Mouse (Mus musculus) kidney, embryonic 15.5 days (tissue): ENCODE measurements around the gene Herc3. TPM values are rescaled to one million over a fixed set of nuclear protein-coding genes. Genes with fewer than 3 reads are reported as not detected.

Experiments
- ATAC-seq: fragments of 200-750 bp; cut with Nextera tagmentation; replicated peaks from 2 replicates; pipeline ENCODE4 v1.8.0; 2017; ENCODE audit warnings: moderate TSS enrichment; ENCODE audit not compliant: low FRiP score
- H3K27ac ChIP-seq: fragments of 300-500 bp; sonication (generic); 2 replicates; pipeline ENCODE4 v1.5.1; 2015; ENCODE audit warnings: mild to moderate bottlenecking, inconsistent platforms
- H3K27me3 ChIP-seq: fragments of 300-500 bp; sonication (generic); 2 replicates; pipeline ENCODE4 v1.6.1; 2015; ENCODE audit warnings: inconsistent platforms
- H3K36me3 ChIP-seq: fragments of 300-500 bp; sonication (generic); 2 replicates; pipeline ENCODE4 v1.6.1; 2015; ENCODE audit warnings: inconsistent platforms
- H3K4me1 ChIP-seq: fragments of 300-500 bp; sonication (generic); 2 replicates; pipeline ENCODE4 v1.6.1; 2015; ENCODE audit warnings: inconsistent platforms
- H3K4me2 ChIP-seq: fragments of 300-500 bp; sonication (generic); 2 replicates; pipeline ENCODE4 v1.6.1; 2015; ENCODE audit warnings: moderate library complexity, mild to moderate bottlenecking, inconsistent platforms
- H3K4me3 ChIP-seq: fragments of 300-500 bp; sonication (generic); replicated peaks from 2 replicates; pipeline ENCODE4 v1.5.1; 2015; ENCODE audit warnings: mild to moderate bottlenecking, inconsistent platforms
- H3K9ac ChIP-seq: fragments of 300-500 bp; sonication (generic); 2 replicates; pipeline ENCODE4 v1.6.1; 2015; ENCODE audit warnings: mild to moderate bottlenecking, inconsistent platforms
- H3K9me3 ChIP-seq: fragments of 300-500 bp; sonication (generic); replicated peaks from 2 replicates; pipeline ENCODE4 v1.6.1; 2016; ENCODE audit warnings: inconsistent platforms
- WGBS: fragments of 180-500 bp; shearing (Covaris S2); methylation state at CpG from one replicate; pipeline ENCODE4 v1.1.7; 2015; ENCODE audit warnings: mixed read lengths; 5-methylcytosine and 5-hydroxymethylcytosine counted together
- polyA plus RNA-seq: library from polyadenylated mRNA; unstranded; fragments of >200 nt; fragmentation: Nextera tagmentation; extraction: Ambion mirVana; gene quantifications from 2 replicates; pipeline ENCODE4 v1.2.1, GENCODE M21; 2015

Herc3 gene
- polyA plus RNA-seq, 1 experiment from 2014 or later, result 10.2 TPM

DNA sequence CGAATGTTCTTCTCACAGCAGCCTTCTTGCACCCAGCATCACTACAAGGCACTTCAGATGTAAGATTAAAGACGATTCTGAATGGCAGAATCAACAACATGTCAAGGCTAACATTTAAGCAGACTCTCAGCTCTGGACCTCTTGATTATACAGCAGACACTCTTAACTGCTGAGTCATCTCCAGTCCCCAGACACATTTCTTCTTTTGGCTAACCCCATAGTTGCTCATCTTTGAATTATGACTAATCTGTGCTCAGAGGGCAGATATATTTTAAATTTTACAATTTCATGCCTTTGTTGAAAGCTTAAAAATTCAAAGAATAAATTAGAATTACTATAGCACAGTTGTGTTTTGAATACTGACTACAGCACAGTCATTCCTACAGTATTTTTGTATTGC lies 9.9 kb downstream of the Herc3 start:
- 75% methylated on average over 2 of the region's 2 CpGs for WGBS
- H3K9me3 ChIP-seq, result no peaks in the 10 kb centered on the region

DNA sequence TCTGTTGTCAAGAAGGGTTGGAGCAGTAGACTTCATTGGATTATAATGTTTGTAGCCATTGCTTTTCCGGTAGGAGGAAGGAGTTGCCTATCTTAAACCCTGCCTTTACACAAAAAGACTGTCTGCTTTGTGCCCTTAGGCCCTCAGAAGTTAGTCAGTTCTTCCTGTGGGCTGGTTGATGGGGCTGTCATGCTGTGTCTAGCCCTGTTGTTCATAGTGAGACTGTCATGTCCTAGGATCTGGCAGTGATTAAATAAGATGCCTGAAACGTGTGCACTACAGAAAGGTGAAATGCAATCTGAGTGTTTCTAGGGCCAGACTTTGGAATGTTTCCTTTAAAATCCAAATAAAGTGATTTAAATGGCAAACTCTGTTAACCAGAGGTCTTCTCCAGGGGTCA lies 10.9 kb downstream of the Herc3 start:
- ATAC-seq, result no peak
- H3K27ac ChIP-seq, result no peak overlapping the region
- H3K4me1 ChIP-seq, result no peaks in the 10 kb centered on the region
- no peak overlapping the region for H3K9ac ChIP-seq
- no peaks in the 10 kb centered on the region for H3K27me3 ChIP-seq
- 50% methylated on average over 2 of the region's 2 CpGs for WGBS
- H3K36me3 ChIP-seq, result no peaks in the 10 kb centered on the region
- H3K9me3 ChIP-seq, result no peaks in the 10 kb centered on the region
- no peak overlapping the region for H3K4me3 ChIP-seq
- H3K4me2 ChIP-seq, result no peak overlapping the region

More for the DNA sequence above, 9.9 kb downstream of the Herc3 start:
- Histone ChIP-seq H3K4me1 (no peaks in the 10 kb centered on the region), H3K4me3 (no peak overlapping the region), H3K27ac (no peak overlapping the region), H3K27me3 (no peaks in the 10 kb centered on the region), H3K36me3 (no peaks in the 10 kb centered on the region), H3K9ac (no peak overlapping the region), H3K4me2 (no peak overlapping the region)
- no peak for ATAC-seq

DNA sequence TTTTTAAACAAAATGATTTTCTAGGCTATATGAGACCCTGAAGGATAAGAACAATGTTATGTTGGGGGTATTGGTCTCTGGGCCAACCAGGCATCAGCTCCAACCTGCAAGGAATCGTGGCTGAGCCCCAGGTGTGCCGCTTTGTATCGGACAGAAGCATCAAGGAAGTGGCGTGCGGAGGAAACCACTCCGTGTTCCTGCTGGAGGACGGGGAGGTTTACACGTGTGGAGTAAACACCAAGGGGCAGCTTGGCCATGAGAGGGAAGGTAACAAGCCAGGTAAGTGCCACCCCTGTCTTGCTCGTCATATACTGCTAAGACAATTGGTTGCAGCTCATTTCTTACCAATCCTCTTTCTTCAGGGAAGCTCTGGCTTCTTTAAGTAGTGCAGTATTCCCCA lies 12.3 kb downstream of the Herc3 start:
- H3K4me1 ChIP-seq, result 0 out of 2 replicates have a peak, but pooled peaks cover 2% of the 10 kb centered on the region
- no peak overlapping the region for H3K27ac ChIP-seq
- no peak for ATAC-seq
- H3K9me3 ChIP-seq, result no peaks in the 10 kb centered on the region
- 90% methylated on average over 9 of the region's 9 CpGs for WGBS
- H3K4me3 ChIP-seq, result no peak overlapping the region
- no peak overlapping the region for H3K9ac ChIP-seq
- no peaks in the 10 kb centered on the region for H3K27me3 ChIP-seq
- no peaks in the 10 kb centered on the region for H3K36me3 ChIP-seq
- no peak overlapping the region for H3K4me2 ChIP-seq

GRCm38 (mm10) chr6:58844188-58844822 lies 13.0 kb downstream of the Herc3 start:
- 94% methylated on average over 8 of the region's 8 CpGs for WGBS
- H3K27me3 ChIP-seq, result no peaks in the 10 kb centered on the region
- ATAC-seq, result no peak

GRCm38 (mm10) chr6:58846850-58847692 lies 15.8 kb downstream of the Herc3 start:
- no peaks in the 10 kb centered on the region for H3K9me3 ChIP-seq
- H3K27ac ChIP-seq, result 0 out of 2 replicates have a peak overlapping the region, but pooled peaks have one; percentile 20
- no peaks in the 10 kb centered on the region for H3K27me3 ChIP-seq
- H3K4me2 ChIP-seq, result no peak overlapping the region
- H3K36me3 ChIP-seq, result no peaks in the 10 kb centered on the region
- H3K4me3 ChIP-seq, result no peak overlapping the region
- 82% methylated on average over 9 of the region's 9 CpGs for WGBS
- 0 out of 2 replicates have a peak, but pooled peaks cover 2% of the 10 kb centered on the region for H3K4me1 ChIP-seq
- peak; percentile 71 for ATAC-seq
- H3K9ac ChIP-seq, result no peak overlapping the region

More at GRCm38 (mm10) chr6:58844188-58844822, 13.0 kb downstream of the Herc3 start:
- Histone ChIP-seq H3K36me3 (no peaks in the 10 kb centered on the region), H3K9me3 (no peaks in the 10 kb centered on the region), H3K4me3 (no peak overlapping the region), H3K4me1 (0 out of 2 replicates have a peak, but pooled peaks cover 2% of the 10 kb centered on the region), H3K9ac (no peak overlapping the region), H3K27ac (no peak overlapping the region), H3K4me2 (no peak overlapping the region)

DNA sequence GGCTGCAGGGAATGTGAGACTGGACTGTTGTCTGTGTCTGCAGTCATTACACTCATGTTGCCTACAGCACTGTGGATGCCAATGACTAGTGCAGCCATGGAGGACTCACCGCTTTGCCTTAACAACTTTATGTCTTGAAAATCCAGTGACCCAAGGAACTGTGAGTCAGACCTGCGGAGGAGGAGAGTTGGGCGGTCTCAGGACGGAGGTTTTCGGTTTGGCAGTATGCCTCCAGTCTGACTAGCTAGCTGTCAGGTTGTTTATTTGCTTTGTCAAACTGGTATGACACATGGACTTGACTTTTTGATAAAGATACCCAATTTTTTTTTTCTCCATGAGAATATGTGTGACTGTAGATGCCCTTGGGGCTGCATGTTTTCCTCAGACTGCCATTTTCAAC lies 16.6 kb downstream of the Herc3 start:
- no peak overlapping the region for H3K9ac ChIP-seq
- H3K27ac ChIP-seq, result no peak overlapping the region
- no peaks in the 10 kb centered on the region for H3K36me3 ChIP-seq
- H3K27me3 ChIP-seq, result no peaks in the 10 kb centered on the region
- 66% methylated on average over 5 of the region's 5 CpGs for WGBS
- no peaks in the 10 kb centered on the region for H3K9me3 ChIP-seq
- H3K4me2 ChIP-seq, result no peak overlapping the region
- H3K4me1 ChIP-seq, result 0 out of 2 replicates have a peak, but pooled peaks cover 2% of the 10 kb centered on the region
- ATAC-seq, result no peak
- no peak overlapping the region for H3K4me3 ChIP-seq

DNA sequence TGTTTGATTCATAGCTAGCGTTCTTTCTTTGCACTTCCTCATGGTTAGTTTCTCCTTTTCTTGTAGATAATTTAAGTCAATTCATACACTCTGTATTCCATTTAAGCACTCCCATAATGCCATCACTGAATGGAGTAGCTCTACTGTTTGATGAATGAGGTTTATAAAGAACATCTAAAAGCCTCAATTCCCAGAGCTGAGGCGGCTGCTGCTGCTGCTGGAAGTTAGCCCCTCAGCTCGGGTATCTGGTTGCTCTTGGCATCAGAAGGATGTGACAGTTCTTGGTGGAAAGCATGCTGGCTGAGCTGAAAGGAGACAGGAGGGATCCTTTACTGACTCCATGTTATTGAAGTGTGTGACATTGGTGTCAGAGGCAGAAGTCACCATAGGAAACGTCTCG lies 18.1 kb downstream of the Herc3 start:
- H3K4me3 ChIP-seq, result no peak overlapping the region
- H3K27me3 ChIP-seq, result no peaks in the 10 kb centered on the region
- 0 out of 2 replicates have a peak, but pooled peaks cover 2% of the 10 kb centered on the region for H3K4me1 ChIP-seq
- ATAC-seq, result no peak
- no peak overlapping the region for H3K9ac ChIP-seq
- no peak overlapping the region for H3K4me2 ChIP-seq
- no peak overlapping the region for H3K27ac ChIP-seq
- H3K9me3 ChIP-seq, result no peaks in the 10 kb centered on the region
- 79% methylated on average over 5 of the region's 5 CpGs for WGBS
- H3K36me3 ChIP-seq, result no peaks in the 10 kb centered on the region

DNA sequence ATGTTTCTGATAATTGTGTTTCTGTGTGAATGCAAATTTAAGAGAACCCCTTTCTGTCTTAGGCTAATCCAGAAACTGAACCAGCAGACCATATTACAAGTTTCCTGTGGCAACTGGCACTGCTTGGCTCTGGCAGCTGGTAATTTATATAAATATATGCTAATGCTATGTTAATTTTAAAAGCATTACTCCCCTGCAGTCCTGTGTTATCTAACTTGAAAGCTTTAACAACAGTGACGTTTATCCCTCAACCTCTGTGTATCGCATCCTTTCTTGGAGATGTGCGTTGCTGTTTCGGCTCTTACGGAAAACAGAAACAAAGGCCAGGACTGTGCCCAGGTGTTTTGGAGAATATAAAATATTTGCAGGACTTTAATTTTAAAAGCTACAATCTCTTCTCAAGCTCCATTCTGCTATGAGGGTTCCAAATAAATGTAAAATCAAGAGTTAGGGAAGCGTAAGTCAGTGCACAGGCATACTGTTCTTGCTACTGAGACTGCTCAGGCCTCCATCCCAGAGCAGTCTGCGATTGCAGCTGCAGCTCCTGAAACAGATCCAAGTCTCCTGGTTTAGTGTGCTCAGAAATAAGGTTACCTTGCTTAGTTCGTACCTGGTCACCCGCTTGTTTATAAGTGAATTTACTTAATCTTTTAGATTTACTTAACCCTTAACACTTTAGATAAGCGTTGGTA lies 24.6 kb downstream of the Herc3 start:
- H3K9ac ChIP-seq, result no peak overlapping the region
- no peak overlapping the region for H3K4me3 ChIP-seq
- ATAC-seq, result no peak
- H3K9me3 ChIP-seq, result no peaks in the 10 kb centered on the region
- WGBS, result 92% methylated on average over 10 of the region's 10 CpGs
- H3K27me3 ChIP-seq, result no peaks in the 10 kb centered on the region
- no peak overlapping the region for H3K27ac ChIP-seq
- H3K36me3 ChIP-seq, result peaks cover 3% of the 10 kb centered on the region; the same call in 1 of the 2 replicates
- no peaks in the 10 kb centered on the region for H3K4me1 ChIP-seq
- H3K4me2 ChIP-seq, result no peak overlapping the region

DNA sequence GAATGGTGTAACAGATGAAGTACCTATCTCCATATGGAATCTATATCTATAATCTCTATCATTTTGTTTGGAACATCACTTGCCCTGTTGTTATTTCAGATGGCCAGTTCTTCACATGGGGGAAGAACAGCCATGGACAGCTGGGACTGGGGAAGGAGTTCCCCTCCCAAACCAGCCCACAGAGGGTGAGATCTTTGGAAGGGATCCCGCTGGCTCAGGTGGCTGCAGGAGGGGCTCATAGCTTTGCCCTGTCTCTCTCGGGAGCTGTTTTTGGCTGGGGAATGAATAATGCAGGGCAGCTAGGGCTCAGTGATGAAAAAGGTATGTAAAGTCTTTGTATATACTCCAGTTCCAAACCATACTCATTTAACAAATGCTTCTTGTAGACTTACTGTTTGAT lies 25.2 kb downstream of the Herc3 start:
- H3K27ac ChIP-seq, result no peak overlapping the region
- no peak overlapping the region for H3K9ac ChIP-seq
- no peaks in the 10 kb centered on the region for H3K9me3 ChIP-seq
- no peak for ATAC-seq
- no peak overlapping the region for H3K4me2 ChIP-seq
- H3K4me3 ChIP-seq, result no peak overlapping the region
- H3K4me1 ChIP-seq, result no peaks in the 10 kb centered on the region
- WGBS, result 90% methylated on average over 2 of the region's 2 CpGs
- no peaks in the 10 kb centered on the region for H3K27me3 ChIP-seq
- peaks cover 3% of the 10 kb centered on the region; the same call in 1 of the 2 replicates for H3K36me3 ChIP-seq

GRCm38 (mm10) chr6:58859517-58859916 lies 28.3 kb downstream of the Herc3 start:
- 94% methylated on average over 4 of the region's 4 CpGs for WGBS

GRCm38 (mm10) chr6:58862446-58862993 lies 31.3 kb downstream of the Herc3 start:
- H3K27me3 ChIP-seq, result no peaks in the 10 kb centered on the region
- 88% methylated on average over 9 of the region's 9 CpGs for WGBS
- H3K4me2 ChIP-seq, result no peak overlapping the region
- ATAC-seq, result no peak
- no peaks in the 10 kb centered on the region for H3K9me3 ChIP-seq
- peaks cover 3% of the 10 kb centered on the region; the same call in 1 of the 2 replicates for H3K36me3 ChIP-seq
- no peak overlapping the region for H3K9ac ChIP-seq
- H3K4me3 ChIP-seq, result no peak overlapping the region
- H3K4me1 ChIP-seq, result no peaks in the 10 kb centered on the region
- no peak overlapping the region for H3K27ac ChIP-seq

More at GRCm38 (mm10) chr6:58859517-58859916, 28.3 kb downstream of the Herc3 start:
- ATAC-seq, result no peak
- Histone ChIP-seq H3K9ac (no peak overlapping the region), H3K27ac (no peak overlapping the region), H3K9me3 (no peaks in the 10 kb centered on the region), H3K27me3 (no peaks in the 10 kb centered on the region), H3K4me1 (no peaks in the 10 kb centered on the region), H3K4me2 (no peak overlapping the region), H3K4me3 (no peak overlapping the region), H3K36me3 (peaks cover 3% of the 10 kb centered on the region; the same call in 1 of the 2 replicates)
